Mouse (Mus musculus): ENCODE data around the gene Krtap5-5.
A peak's percentile ranks its signal among the peaks of the same experiment; 100 is the strongest.
"Not testable (repeated sequence)": the region's sequence is repeated elsewhere in the genome, so short reads cannot be mapped to it uniquely, and the experiment has no call there.

Gene Krtap5-5

GRCm38 (mm10) chr7:142229871-142230270, at the start of gene Krtap5-5:
Gene Krtap5-5 (minus strand): TSS chr7:142229971.
- not testable (repeated sequence) for DNase-seq

GRCm38 (mm10) chr7:142279291-142279690, 49.5 kb upstream of the Krtap5-5 start:
- DNase-seq: not testable (repeated sequence)

GRCm38 (mm10) chr7:142278183-142278582, 48.4 kb upstream of the Krtap5-5 start:
- not testable (repeated sequence) for DNase-seq

- DNase-seq: not testable (repeated sequence)
These were observed 44.5 kb upstream of the Krtap5-5 start, which contains the start of gene Gm4559 for GRCm38 (mm10) chr7:142274263-142274662. Gene Gm4559 (minus strand): TSS chr7:142274363.

GRCm38 (mm10) chr7:142258254-142258653, 28.5 kb upstream of the Krtap5-5 start, which contains the start of gene Gm2431:
Gene Gm2431 (minus strand): TSS chr7:142258354.
- DNase-seq: not testable (repeated sequence)

- peak; percentile 10 for DNase-seq
These were observed 25.7 kb upstream of the Krtap5-5 start for GRCm38 (mm10) chr7:142255517-142255916.

GRCm38 (mm10) chr7:142249824-142250223, 20.1 kb upstream of the Krtap5-5 start:
- DNase-seq: peak; percentile 13

GRCm38 (mm10) chr7:142240978-142241377, 11.2 kb upstream of the Krtap5-5 start, which contains the start of gene Gm40460:
Gene Gm40460 (minus strand): TSS chr7:142241078.
- DNase-seq: no peak

- no peak for DNase-seq
These were observed 1.8 kb upstream of the Krtap5-5 start for GRCm38 (mm10) chr7:142231540-142231939.

- DNase-seq: no peak
These were observed 5.3 kb downstream of the Krtap5-5 start for GRCm38 (mm10) chr7:142224518-142224917.

GRCm38 (mm10) chr7:142212136-142212535, 17.6 kb downstream of the Krtap5-5 start:
- DNase-seq: not testable (repeated sequence)

GRCm38 (mm10) chr7:142211559-142211958, 18.2 kb downstream of the Krtap5-5 start, which contains the start of gene Gm7579:
Gene Gm7579 (plus strand): TSS chr7:142211859.
- no peak for DNase-seq

- DNase-seq: not testable (repeated sequence)
These were observed 22.9 kb downstream of the Krtap5-5 start for GRCm38 (mm10) chr7:142206891-142207290.

GRCm38 (mm10) chr7:142205488-142205887, 24.3 kb downstream of the Krtap5-5 start:
- DNase-seq: no peak

GRCm38 (mm10) chr7:142201064-142201463, 28.7 kb downstream of the Krtap5-5 start, which contains the start of gene Krtap5-3:
Gene Krtap5-3 (plus strand): TSS chr7:142201364.
- no peak for DNase-seq

- DNase-seq: peak; percentile 2
These were observed 31.0 kb downstream of the Krtap5-5 start for GRCm38 (mm10) chr7:142198748-142199147.

GRCm38 (mm10) chr7:142190289-142190688, 39.5 kb downstream of the Krtap5-5 start, which contains the start of gene Gm10153:
Gene Gm10153 (minus strand): TSS chr7:142190389.
- no peak for DNase-seq

GRCm38 (mm10) chr7:142188156-142188555, 41.6 kb downstream of the Krtap5-5 start:
- no peak for DNase-seq

- DNase-seq: no peak
These were observed 48.8 kb downstream of the Krtap5-5 start for GRCm38 (mm10) chr7:142181021-142181420.

Data from layer of hippocampus, adult 9-11 months (tissue).